Mouse (Mus musculus) splenic B cell, adult 2 months (primary cell): ENCODE measurements around the gene Morn4.

ENCODE experiments used
- DNase-seq: peaks from one replicate; pipeline ENCODE4 v3.0.0-alpha.2; 2011; ENCODE audit warnings: low read depth, low spot score
- H3K27me3 ChIP-seq: 2 replicates; pipeline ENCODE4 v1.6.1; 2012; ENCODE audit warnings: mild to moderate bottlenecking, low read length, moderate library complexity, mixed read lengths; ENCODE audit not compliant: control insufficient read depth, poor library complexity, insufficient read depth, severe bottlenecking
- H3K36me3 ChIP-seq: 2 replicates; pipeline ENCODE4 v1.6.1; 2012; ENCODE audit warnings: mild to moderate bottlenecking, low read length, moderate library complexity, mixed read lengths; ENCODE audit not compliant: control insufficient read depth, poor library complexity, insufficient read depth, severe bottlenecking

Morn4 gene

GRCm38 (mm10) chr19:42038310-42038709 is 47.8 kb downstream of the Morn4 start:
- no peaks in the 10 kb centered on the region; the same call in 1 of the 2 replicates for H3K36me3 ChIP-seq
- no peaks in the 10 kb centered on the region for H3K27me3 ChIP-seq
- DNase-seq = no peak

GRCm38 (mm10) chr19:42037167-42037702 is 48.9 kb downstream of the Morn4 start:
- Histone ChIP-seq H3K27me3 (no peaks in the 10 kb centered on the region), H3K36me3 (no peaks in the 10 kb centered on the region; the same call in 1 of the 2 replicates)

GRCm38 (mm10) chr19:42036357-42036756 is 49.8 kb downstream of the Morn4 start:
- Histone ChIP-seq H3K27me3 (no peaks in the 10 kb centered on the region), H3K36me3 (peaks cover 2% of the 10 kb centered on the region; the same call in 1 of the 2 replicates)
- DNase-seq = no peak

More at GRCm38 (mm10) chr19:42037167-42037702, 48.9 kb downstream of the Morn4 start:
- no peak for DNase-seq

- peaks cover 2% of the 10 kb centered on the region; the same call in 1 of the 2 replicates for H3K36me3 ChIP-seq
- H3K27me3 ChIP-seq = no peaks in the 10 kb centered on the region
- DNase-seq = peak; percentile 79
Measured at GRCm38 (mm10) chr19:42035456-42036248, 50.5 kb downstream of the Morn4 start, which contains the start of gene Ankrd2. Gene Ankrd2 (plus strand): TSS chr19:42036000.

- no peaks in the 10 kb centered on the region for H3K27me3 ChIP-seq
- peaks cover 2% of the 10 kb centered on the region; the same call in 1 of the 2 replicates for H3K36me3 ChIP-seq
- DNase-seq = no peak
Measured at GRCm38 (mm10) chr19:42034881-42035455, 51.2 kb downstream of the Morn4 start.

GRCm38 (mm10) chr19:42034146-42034775 is 51.9 kb downstream of the Morn4 start:
- peaks cover 2% of the 10 kb centered on the region; the same call in 1 of the 2 replicates for H3K36me3 ChIP-seq
- no peaks in the 10 kb centered on the region for H3K27me3 ChIP-seq
- no peak for DNase-seq

- DNase-seq = no peak
- peaks cover 2% of the 10 kb centered on the region; the same call in 1 of the 2 replicates for H3K36me3 ChIP-seq
- no peaks in the 10 kb centered on the region for H3K27me3 ChIP-seq
Measured at GRCm38 (mm10) chr19:42033611-42034010, 52.5 kb downstream of the Morn4 start.

- Histone ChIP-seq H3K27me3 (no peaks in the 10 kb centered on the region), H3K36me3 (peaks cover 2% of the 10 kb centered on the region; the same call in 1 of the 2 replicates)
- DNase-seq = no peak
Measured at GRCm38 (mm10) chr19:42031112-42031511, 55.0 kb downstream of the Morn4 start.

- DNase-seq = peak; percentile 79
- Histone ChIP-seq H3K36me3 (no peaks in the 10 kb centered on the region), H3K27me3 (no peaks in the 10 kb centered on the region)
Measured at GRCm38 (mm10) chr19:42026158-42026557, 60.0 kb downstream of the Morn4 start.
